Mouse (Mus musculus) midbrain, postnatal 0 days (tissue): Measurements from ENCODE around the gene Mxd1. TPM values are rescaled to one million over a fixed set of nuclear protein-coding genes. Genes with fewer than 3 reads are reported as not detected.

Experiments used
- ATAC-seq: fragments of 200-750 bp; cut with Nextera tagmentation; 2 replicates; pipeline ENCODE4 v1.8.0; 2017; ENCODE audit warnings: moderate number of reproducible peaks, mild to moderate bottlenecking, moderate TSS enrichment, moderate library complexity; ENCODE audit not compliant: low FRiP score
- DNase-seq: peaks from one replicate; pipeline ENCODE4 v3.0.0-alpha.2; 2015; ENCODE audit warnings: low spot score
- H3K27ac ChIP-seq: fragments of 300-500 bp; sonication (generic); 2 replicates; pipeline ENCODE4 v1.5.1; 2014; ENCODE audit warnings: low read depth, mild to moderate bottlenecking, low read length, mixed read lengths
- H3K27me3 ChIP-seq: fragments of 300-500 bp; sonication (generic); 2 replicates; pipeline ENCODE4 v1.6.1; 2014; ENCODE audit warnings: low read length, control low read depth, mixed read lengths; ENCODE audit not compliant: insufficient read depth
- H3K36me3 ChIP-seq: fragments of 300-500 bp; sonication (generic); 2 replicates; pipeline ENCODE4 v1.6.1; 2014; ENCODE audit warnings: low read length, control low read depth, mixed read lengths; ENCODE audit not compliant: insufficient read depth
- H3K4me1 ChIP-seq: fragments of 300-500 bp; sonication (generic); 2 replicates; pipeline ENCODE4 v1.6.1; 2014; ENCODE audit warnings: mild to moderate bottlenecking, control low read depth, antibody characterized with exemption, low read length, mixed read lengths; ENCODE audit not compliant: insufficient read depth
- H3K4me2 ChIP-seq: fragments of 300-500 bp; sonication (generic); 2 replicates; pipeline ENCODE4 v1.6.1; 2014; ENCODE audit warnings: low read depth, mild to moderate bottlenecking, low read length, mixed read lengths; ENCODE audit not compliant: poor library complexity, severe bottlenecking
- H3K4me3 ChIP-seq: fragments of 300-500 bp; sonication (generic); 2 replicates; pipeline ENCODE4 v1.5.1; 2014; ENCODE audit warnings: low read depth, mild to moderate bottlenecking, low read length, moderate library complexity
- H3K9ac ChIP-seq: fragments of 300-500 bp; sonication (generic); replicated peaks from 2 replicates; pipeline ENCODE4 v1.6.1; 2014; ENCODE audit warnings: mild to moderate bottlenecking, low read length, moderate library complexity, mixed read lengths; ENCODE audit not compliant: poor library complexity, severe bottlenecking
- H3K9me3 ChIP-seq: fragments of 300-500 bp; sonication (generic); 2 replicates; pipeline ENCODE4 v1.6.1; 2016; ENCODE audit warnings: low read length, control low read depth
- CTCF ChIP-seq: IDR thresholded peaks from 2 replicates; pipeline ENCODE4 v1.5.1; 2016; ENCODE audit warnings: antibody characterized with exemption, mild to moderate bottlenecking
- WGBS: fragments of 180-500 bp; shearing (Covaris S2); extraction: QIAGEN DNeasy Blood & Tissue Kit; methylation state at CpG from one replicate; pipeline ENCODE4 v1.1.7; 2014; 5-methylcytosine and 5-hydroxymethylcytosine counted together
- polyA plus RNA-seq: library from polyadenylated mRNA; unstranded; fragments of >200 nt; fragmentation: Nextera tagmentation; extraction: Ambion mirVana; gene quantifications from 2 replicates; pipeline ENCODE4 v1.2.1, GENCODE M21; 2015
- total RNA-seq: library from RNA; depleted of rRNA; stranded (reverse); fragments of >200 nt; gene quantifications from 2 replicates; pipeline ENCODE4 v1.2.3, GENCODE M21; 2014

Mxd1 gene
- total and polyA plus RNA-seq, 2 experiments from 2014 or later: 12.7 to 13.1 TPM

DNA sequence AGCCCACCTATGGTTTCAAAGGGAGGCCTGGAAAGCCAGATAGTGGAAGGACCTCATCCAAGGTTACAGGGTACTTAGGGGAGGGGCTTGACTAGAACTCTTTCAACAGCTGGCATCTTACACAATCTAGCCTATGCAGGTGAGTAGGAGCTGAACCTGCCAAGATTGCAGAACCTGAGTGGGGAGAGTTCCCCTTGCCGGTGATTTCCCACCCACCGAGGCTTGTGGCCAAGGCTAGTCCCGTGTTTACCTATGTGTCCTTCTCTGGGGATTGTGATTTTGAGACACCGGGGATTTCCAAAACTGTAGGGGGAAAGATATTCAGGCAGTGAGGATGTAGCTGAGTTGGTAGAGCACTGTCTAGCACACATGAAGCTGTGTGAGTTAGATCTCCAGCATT lies 53.7 kb downstream of the Mxd1 start:
- Histone ChIP-seq H3K27me3 (no peaks in the 10 kb centered on the region), H3K9me3 (no peaks in the 10 kb centered on the region), H3K4me1 (no peaks in the 10 kb centered on the region), H3K9ac (no peak overlapping the region), H3K4me2 (no peak overlapping the region), H3K27ac (no peak overlapping the region), H3K4me3 (no peak overlapping the region), H3K36me3 (no peaks in the 10 kb centered on the region)
- TF ChIP-seq CTCF: no peak
- DNase-seq (no peak), ATAC-seq (no peak)
- 86% methylated on average over 4 of the region's 4 CpGs for whole genome bisulfite sequencing

- Histone ChIP-seq H3K27ac (no peak overlapping the region), H3K4me3 (no peak overlapping the region), H3K9me3 (no peaks in the 10 kb centered on the region), H3K9ac (no peak overlapping the region), H3K4me1 (no peaks in the 10 kb centered on the region), H3K27me3 (no peaks in the 10 kb centered on the region), H3K36me3 (no peaks in the 10 kb centered on the region), H3K4me2 (no peak overlapping the region)
- DNase-seq (no peak), ATAC-seq (no peak)
- no peak for TF ChIP-seq CTCF
- WGBS: 60% methylated on average over 5 of the region's 5 CpGs
These were observed 58.2 kb downstream of the Mxd1 start for GRCm38 (mm10) chr6:86610714-86611113.

GRCm38 (mm10) chr6:86609235-86609634 lies 59.7 kb downstream of the Mxd1 start:
- no peaks in the 10 kb centered on the region for H3K9me3 ChIP-seq
- no peak overlapping the region for H3K4me2 ChIP-seq
- no peaks in the 10 kb centered on the region for H3K36me3 ChIP-seq
- H3K27ac ChIP-seq: no peak overlapping the region
- no peaks in the 10 kb centered on the region for H3K4me1 ChIP-seq
- no peaks in the 10 kb centered on the region for H3K27me3 ChIP-seq
- ATAC-seq (no peak), DNase-seq (no peak)
- TF ChIP-seq CTCF: no peak
- 94% methylated on average over 6 of the region's 6 CpGs for WGBS
- no peak overlapping the region for H3K4me3 ChIP-seq
- no peak overlapping the region for H3K9ac ChIP-seq

- WGBS: 80% methylated on average over 6 of the region's 6 CpGs
- Histone ChIP-seq H3K4me2 (no peak overlapping the region), H3K36me3 (no peaks in the 10 kb centered on the region), H3K27me3 (no peaks in the 10 kb centered on the region), H3K27ac (no peak overlapping the region), H3K9ac (no peak overlapping the region), H3K4me3 (no peak overlapping the region), H3K9me3 (no peaks in the 10 kb centered on the region), H3K4me1 (no peaks in the 10 kb centered on the region)
- no peak for TF ChIP-seq CTCF
- DNase-seq: no peak
- no peak for ATAC-seq
These were observed 61.5 kb downstream of the Mxd1 start for GRCm38 (mm10) chr6:86607471-86607870.

GRCm38 (mm10) chr6:86606289-86606688 lies 62.7 kb downstream of the Mxd1 start:
- Histone ChIP-seq H3K4me2 (no peak overlapping the region), H3K36me3 (no peaks in the 10 kb centered on the region), H3K9ac (no peak overlapping the region), H3K27me3 (no peaks in the 10 kb centered on the region), H3K27ac (no peak overlapping the region), H3K4me3 (no peak overlapping the region), H3K4me1 (no peaks in the 10 kb centered on the region), H3K9me3 (no peaks in the 10 kb centered on the region)
- ATAC-seq (no peak), DNase-seq (no peak)
- 82% methylated on average over 4 of the region's 4 CpGs for WGBS
- no peak for TF ChIP-seq CTCF

GRCm38 (mm10) chr6:86605260-86605659 lies 63.7 kb downstream of the Mxd1 start:
- ATAC-seq (no peak), DNase-seq (no peak)
- 75% methylated on average over 7 of the region's 7 CpGs for WGBS
- Histone ChIP-seq H3K4me1 (no peaks in the 10 kb centered on the region), H3K27me3 (no peaks in the 10 kb centered on the region), H3K36me3 (no peaks in the 10 kb centered on the region), H3K9ac (no peak overlapping the region), H3K4me3 (no peak overlapping the region), H3K9me3 (no peaks in the 10 kb centered on the region), H3K4me2 (no peak overlapping the region), H3K27ac (no peak overlapping the region)
- TF ChIP-seq CTCF: no peak
